Mouse (Mus musculus) megakaryocyte, embryonic 14.5 days (primary cell): ENCODE data around the gene Aplf.

ENCODE experiments used
- FLI1 ChIP-seq: IDR thresholded peaks from 2 replicates; pipeline ENCODE4 v1.6.1; 2012; ENCODE audit warnings: low read length, inconsistent platforms, mixed read lengths
- GATA1 ChIP-seq: IDR thresholded peaks from 3 replicates; pipeline ENCODE4 v1.6.1; 2012; ENCODE audit warnings: mixed read lengths, low read length, inconsistent platforms, borderline replicate concordance

DNA sequence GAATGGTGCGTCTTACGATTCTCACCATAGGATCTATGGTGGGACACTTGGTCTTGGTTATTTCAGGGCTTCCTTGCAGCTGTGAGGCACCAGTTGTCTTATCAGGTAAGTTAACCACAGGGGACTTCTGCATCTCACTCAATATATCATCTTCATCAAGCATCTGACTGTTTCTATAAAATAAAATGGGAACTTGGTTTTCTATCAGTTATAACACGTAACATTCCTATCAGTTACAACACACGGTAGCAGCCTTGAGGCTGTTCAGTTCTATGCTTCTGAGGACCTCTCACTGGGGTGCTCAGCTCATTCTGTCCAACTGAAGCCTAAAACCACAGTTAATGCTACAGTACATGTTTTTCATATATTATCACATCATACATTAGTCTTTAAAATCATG is 13.2 kb downstream of the Aplf start:
- TF ChIP-seq GATA1: no peak
- no peak for TF ChIP-seq FLI1
